Mouse (Mus musculus) yolk sac, embryonic 10.5 days (tissue): Measurements from ENCODE around the gene Pxdn.

Experiments
- DNase-seq: peaks from one replicate; pipeline ENCODE4 v3.0.0-alpha.2; 2017; ENCODE audit warnings: low spot score

Gene Pxdn

GRCm38 (mm10) chr12:29953999-29954398 lies 16.6 kb downstream of the Pxdn start:
- DNase-seq, result no peak

- no peak for DNase-seq
Measured at GRCm38 (mm10) chr12:29954464-29954863, 17.1 kb downstream of the Pxdn start.

GRCm38 (mm10) chr12:29956969-29957368 lies 19.6 kb downstream of the Pxdn start:
- DNase-seq, result no peak

GRCm38 (mm10) chr12:29958637-29959036 lies 21.2 kb downstream of the Pxdn start:
- peak; percentile 68 for DNase-seq

GRCm38 (mm10) chr12:29961041-29961440 lies 23.6 kb downstream of the Pxdn start:
- peak; percentile 70 for DNase-seq

GRCm38 (mm10) chr12:29965016-29965415 lies 27.6 kb downstream of the Pxdn start:
- no peak for DNase-seq

- DNase-seq, result no peak
Measured at GRCm38 (mm10) chr12:29971795-29972464, 34.5 kb downstream of the Pxdn start.

GRCm38 (mm10) chr12:29972533-29972932 lies 35.1 kb downstream of the Pxdn start:
- DNase-seq, result no peak

- DNase-seq, result no peak
Measured at GRCm38 (mm10) chr12:29980076-29980475, 42.7 kb downstream of the Pxdn start.

- no peak for DNase-seq
Measured at GRCm38 (mm10) chr12:29981722-29982293, 44.4 kb downstream of the Pxdn start.

GRCm38 (mm10) chr12:29983190-29983589 lies 45.8 kb downstream of the Pxdn start:
- no peak for DNase-seq

GRCm38 (mm10) chr12:29985126-29985525 lies 47.7 kb downstream of the Pxdn start:
- DNase-seq, result no peak

GRCm38 (mm10) chr12:29986241-29986640 lies 48.8 kb downstream of the Pxdn start:
- no peak for DNase-seq

- no peak for DNase-seq
Measured at GRCm38 (mm10) chr12:29998895-29999294, 61.5 kb downstream of the Pxdn start.

- no peak for DNase-seq
Measured at GRCm38 (mm10) chr12:30001951-30002350, 64.5 kb downstream of the Pxdn start.

GRCm38 (mm10) chr12:30003680-30004364 lies 66.4 kb downstream of the Pxdn start:
- no peak for DNase-seq

- DNase-seq, result no peak
Measured at GRCm38 (mm10) chr12:30004365-30004723, 66.9 kb downstream of the Pxdn start.

- DNase-seq, result peak; percentile 46
Measured at GRCm38 (mm10) chr12:30006586-30006985, 69.2 kb downstream of the Pxdn start.

- no peak for DNase-seq
Measured at GRCm38 (mm10) chr12:30008741-30009140, 71.3 kb downstream of the Pxdn start.

GRCm38 (mm10) chr12:30015501-30015900 lies 78.1 kb downstream of the Pxdn start:
- no peak for DNase-seq

GRCm38 (mm10) chr12:30017131-30017530 lies 79.7 kb downstream of the Pxdn start:
- no peak for DNase-seq

GRCm38 (mm10) chr12:30020447-30020846 lies 83.0 kb downstream of the Pxdn start:
- DNase-seq, result no peak

- DNase-seq, result no peak
Measured at GRCm38 (mm10) chr12:30023491-30023890, 86.1 kb downstream of the Pxdn start.
